Mouse (Mus musculus): ENCODE measurements around the gene Macrod2.

- no peak for TF ChIP-seq GATA1 (IDR thresholded peaks at IDR 0.05; ENCODE audit: borderline replicate concordance, low read length)
- TF ChIP-seq FLI1 (IDR thresholded peaks at IDR 0.05; ENCODE audit: low read length) = no peak
Observed at GRCm38 (mm10) chr2:141194476-141194875, 799.4 kb downstream of the Macrod2 start.

Data from megakaryocyte, embryonic 14.5 days (primary cell).